Mouse (Mus musculus): ENCODE measurements around the gene 4930524B15Rik.

- TF ChIP-seq POLR2A (IDR thresholded peaks at IDR 0.05; ENCODE audit: low read depth, low read length) = no peak
- TF ChIP-seq CTCF (IDR thresholded peaks at IDR 0.05; ENCODE audit: extremely low read depth, insufficient read length, insufficient replicate concordance, low read depth, low read length) = no peak
These were observed 54.9 kb downstream of the 4930524B15Rik start for GRCm38 (mm10) chr11:32020031-32020965.

All from small intestine, adult 2 months (tissue).